Mouse (Mus musculus): ENCODE measurements around the gene Cstf3.

Gene Cstf3

GRCm38 (mm10) chr2:104604718-104605117 is 14.4 kb downstream of the Cstf3 start:
- DNase-seq (ENCODE audit: low read depth), result no peak

DNA sequence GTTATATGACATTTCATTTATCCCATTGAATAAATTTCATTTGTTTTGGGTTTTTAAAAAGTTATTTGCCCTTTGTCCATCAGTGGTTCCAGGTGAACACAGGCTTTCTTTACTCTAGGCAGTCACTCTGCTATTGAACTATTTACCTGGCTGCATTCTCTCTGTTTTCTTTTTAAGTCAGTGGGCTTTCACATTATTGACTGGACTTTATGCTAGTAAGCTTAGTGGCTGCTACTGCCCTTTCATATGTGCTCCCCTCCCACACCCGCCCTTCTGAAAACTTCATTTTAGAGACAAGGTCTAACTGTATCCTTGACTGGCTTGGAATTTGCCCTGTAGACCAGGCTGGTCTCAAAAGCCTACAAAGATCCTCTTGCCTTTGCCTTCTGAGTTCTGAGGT is 15.2 kb downstream of the Cstf3 start:
- no peak for DNase-seq (ENCODE audit: low read depth)

- no peak for DNase-seq (ENCODE audit: low read depth)
Observed at GRCm38 (mm10) chr2:104614786-104615185, 24.5 kb downstream of the Cstf3 start.

DNA sequence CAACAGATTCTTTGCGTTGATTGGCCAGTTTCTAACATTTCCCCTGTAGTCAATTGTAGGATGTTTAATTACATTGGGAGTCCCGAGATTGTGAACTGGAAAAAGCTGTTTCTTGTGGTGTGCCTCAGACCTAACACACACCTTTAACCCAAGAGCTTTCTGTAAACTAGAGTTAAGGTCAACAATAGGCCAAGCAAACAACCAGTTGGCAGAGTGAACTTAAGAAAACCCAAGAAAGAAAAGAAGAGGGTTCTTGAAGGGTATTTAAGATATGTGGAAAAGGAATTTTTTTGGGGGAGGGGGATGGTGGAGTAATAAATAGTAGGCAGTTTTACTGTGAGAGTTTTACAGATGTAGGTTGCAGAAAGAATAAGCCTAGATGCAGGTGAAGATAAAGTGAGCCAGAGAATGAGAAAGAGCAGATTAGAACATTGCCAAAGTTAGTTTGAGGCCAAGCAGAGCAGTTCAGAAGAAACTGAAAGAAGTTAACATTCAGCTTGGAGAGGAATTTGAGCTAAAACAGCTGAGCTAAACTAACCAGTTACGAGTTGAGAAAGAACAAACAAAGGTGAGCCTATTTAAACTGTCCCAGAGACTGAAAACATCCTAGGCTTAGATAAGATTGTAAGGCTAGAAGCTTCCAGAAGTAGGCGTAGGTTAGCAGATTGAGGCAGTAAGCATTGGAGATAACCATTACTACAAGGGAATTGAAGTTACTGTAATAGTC is 25.8 kb downstream of the Cstf3 start:
- DNase-seq (ENCODE audit: low read depth), result no peak

DNA sequence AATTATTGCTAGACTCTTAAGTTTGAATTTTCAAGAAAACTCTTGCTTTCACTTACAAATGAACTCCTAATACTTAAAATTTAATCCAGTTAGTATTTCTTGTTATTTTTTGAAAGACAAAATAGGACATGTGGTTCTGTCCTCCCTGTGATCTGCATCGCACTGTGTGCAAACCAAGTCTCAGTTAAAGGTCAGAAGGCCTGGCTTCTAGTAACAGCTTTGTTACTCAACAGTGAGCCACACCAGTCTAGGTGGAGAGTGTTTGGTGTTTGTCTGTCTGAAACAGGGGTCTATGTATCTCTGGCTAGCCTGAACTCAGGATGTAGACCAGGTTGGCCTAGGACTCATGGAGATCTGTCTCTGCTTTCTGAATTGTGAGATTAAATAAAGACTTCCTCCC is 68.3 kb downstream of the Cstf3 start:
- DNase-seq (ENCODE audit: low read depth), result no peak

GRCm38 (mm10) chr2:104663372-104664100 is 73.2 kb downstream of the Cstf3 start:
- no peak for DNase-seq (ENCODE audit: low read depth)

- DNase-seq (ENCODE audit: low read depth), result no peak
Observed at GRCm38 (mm10) chr2:104669122-104669804, 78.9 kb downstream of the Cstf3 start.

GRCm38 (mm10) chr2:104671724-104672123 is 81.4 kb downstream of the Cstf3 start:
- no peak for DNase-seq (ENCODE audit: low read depth)

GRCm38 (mm10) chr2:104677326-104677725 is 87.0 kb downstream of the Cstf3 start:
- no peak for DNase-seq (ENCODE audit: low read depth)

DNA sequence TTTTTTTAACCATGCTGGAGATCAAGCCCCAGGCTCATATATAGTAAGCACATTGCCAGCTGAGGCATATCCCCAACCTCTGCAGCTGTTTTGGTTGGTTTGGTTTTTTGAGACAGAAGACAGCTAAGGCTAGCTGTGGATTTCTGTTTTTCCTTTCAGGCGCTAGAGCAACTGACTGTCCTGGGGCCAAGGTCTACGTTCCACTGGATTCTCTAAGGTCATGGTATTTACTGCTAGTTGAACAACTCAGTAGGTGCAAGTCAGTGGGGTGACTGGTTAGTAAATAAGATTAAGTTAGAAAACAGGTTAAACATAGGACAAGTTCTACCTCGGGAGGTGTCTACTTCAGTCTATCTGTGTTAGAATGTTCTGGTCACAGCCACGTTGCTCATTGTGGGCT is 94.4 kb downstream of the Cstf3 start:
- no peak for DNase-seq (ENCODE audit: low read depth)

DNA sequence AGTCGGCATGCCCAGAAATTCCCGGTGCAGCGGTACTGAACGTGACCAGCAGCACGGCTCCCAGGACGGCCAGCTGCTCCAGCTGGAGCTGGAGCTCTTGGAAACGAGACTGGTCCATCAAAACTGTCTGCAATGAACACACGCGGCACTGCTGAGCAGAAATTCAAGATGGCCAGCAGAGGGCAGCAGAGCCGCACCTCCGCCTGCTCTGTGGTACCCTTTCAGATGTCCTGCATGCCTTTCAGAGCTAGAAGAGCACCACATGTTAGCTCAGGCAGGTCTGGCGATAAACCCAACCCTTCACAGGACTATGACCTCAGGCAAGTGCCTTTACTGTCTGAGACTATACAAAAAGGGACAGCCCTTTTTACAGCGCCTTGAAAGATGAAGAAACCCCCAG is 95.1 kb downstream of the Cstf3 start:
- DNase-seq (ENCODE audit: low read depth), result peak; percentile 66

DNA sequence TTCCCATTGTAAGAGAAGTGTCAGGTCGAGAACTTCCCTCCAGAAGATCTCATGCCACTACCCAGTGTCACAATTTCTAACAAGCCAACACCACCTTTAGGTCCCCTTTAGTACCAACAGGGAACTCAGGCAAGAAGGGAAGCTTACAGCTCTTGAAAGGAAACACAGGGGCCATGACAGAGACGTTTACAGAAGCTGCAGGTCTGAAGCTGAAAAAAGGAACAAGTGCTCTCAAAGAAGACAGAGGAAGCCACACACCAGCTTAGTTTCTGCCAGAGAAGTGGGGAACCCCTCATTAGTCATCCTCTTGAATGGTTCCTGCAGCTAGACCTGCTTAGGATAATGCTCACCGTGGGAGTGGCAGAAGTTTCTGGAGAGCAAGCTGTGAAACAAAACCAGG is 96.9 kb downstream of the Cstf3 start:
- DNase-seq (ENCODE audit: low read depth), result no peak

DNA sequence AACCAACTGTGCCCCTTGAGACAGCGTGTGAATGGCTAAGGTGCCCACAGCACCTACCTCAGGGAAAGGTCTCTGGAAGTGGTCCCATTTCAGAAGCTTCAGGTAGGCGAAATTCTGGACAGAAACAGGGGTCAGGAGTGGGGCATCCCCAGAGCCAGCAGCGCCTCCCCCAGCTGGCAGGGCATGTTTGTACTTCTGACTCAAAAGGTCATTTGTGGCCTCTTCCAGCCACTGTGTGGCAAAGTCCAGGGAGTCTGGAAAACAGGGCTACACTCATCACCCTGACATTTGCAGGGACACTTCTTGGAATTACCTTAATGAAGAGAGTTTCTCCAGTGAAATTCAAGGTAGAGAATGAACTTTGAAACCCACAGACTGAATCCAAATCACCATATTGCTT is 98.0 kb downstream of the Cstf3 start:
- DNase-seq (ENCODE audit: low read depth), result no peak

DNA sequence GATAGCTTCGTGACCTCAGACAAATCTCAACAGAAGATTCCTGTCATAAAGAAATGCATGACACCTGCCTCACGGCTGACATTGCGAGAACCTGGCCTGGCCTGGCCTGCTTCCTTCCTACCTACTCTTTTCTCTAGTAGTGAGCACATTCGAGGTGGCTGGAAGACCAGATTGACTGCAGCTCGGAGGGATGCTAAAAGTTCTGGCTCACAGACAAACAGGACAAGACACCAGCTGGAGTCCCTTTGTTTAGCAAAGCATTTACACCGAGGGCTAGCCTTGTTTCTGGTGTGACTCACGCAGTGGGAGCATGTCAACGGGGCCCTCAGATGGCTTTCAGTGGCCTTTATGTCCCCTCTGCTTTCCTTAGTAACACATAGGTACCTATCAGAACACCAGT is 98.4 kb downstream of the Cstf3 start:
- no peak for DNase-seq (ENCODE audit: low read depth)

DNA sequence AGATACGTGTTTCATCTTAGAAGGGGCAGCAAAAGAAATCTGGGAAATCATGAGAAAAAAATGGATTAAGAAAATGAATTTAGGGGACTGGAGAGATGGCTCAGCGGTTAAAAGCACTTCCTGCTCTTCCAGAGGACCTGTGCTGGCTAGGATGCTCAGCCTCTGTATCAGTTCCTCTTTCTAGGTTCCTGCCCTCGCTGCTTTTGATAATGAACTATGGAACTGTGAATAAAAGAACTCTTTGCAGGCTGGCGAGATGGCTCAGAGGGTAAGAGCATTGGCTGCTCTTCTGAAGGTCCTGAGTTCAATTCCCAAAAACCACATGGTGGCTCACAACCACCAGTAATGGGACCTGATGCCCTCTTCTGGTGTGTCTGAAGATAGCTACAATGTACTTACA is 100.4 kb downstream of the Cstf3 start:
- no peak for DNase-seq (ENCODE audit: low read depth)

DNA sequence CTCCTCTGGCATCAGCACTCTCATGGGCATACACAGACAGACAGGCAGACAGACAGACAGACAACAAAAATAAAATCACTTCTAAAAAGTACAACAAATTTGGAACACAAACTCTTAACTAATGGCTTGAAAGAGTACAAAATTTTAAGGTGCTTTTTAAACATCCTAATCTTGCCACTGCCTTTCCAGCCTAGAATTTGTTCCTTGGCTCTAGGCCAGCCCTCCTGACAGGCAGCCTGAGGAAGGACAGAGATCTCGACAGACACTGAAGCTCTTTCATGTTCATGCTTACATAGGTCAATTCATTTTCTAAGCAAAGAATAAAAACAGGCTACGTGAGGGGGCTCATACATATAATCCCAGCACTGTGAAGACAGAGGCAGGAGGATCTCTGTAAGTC is 102.2 kb downstream of the Cstf3 start:
- no peak for DNase-seq (ENCODE audit: low read depth)

DNA sequence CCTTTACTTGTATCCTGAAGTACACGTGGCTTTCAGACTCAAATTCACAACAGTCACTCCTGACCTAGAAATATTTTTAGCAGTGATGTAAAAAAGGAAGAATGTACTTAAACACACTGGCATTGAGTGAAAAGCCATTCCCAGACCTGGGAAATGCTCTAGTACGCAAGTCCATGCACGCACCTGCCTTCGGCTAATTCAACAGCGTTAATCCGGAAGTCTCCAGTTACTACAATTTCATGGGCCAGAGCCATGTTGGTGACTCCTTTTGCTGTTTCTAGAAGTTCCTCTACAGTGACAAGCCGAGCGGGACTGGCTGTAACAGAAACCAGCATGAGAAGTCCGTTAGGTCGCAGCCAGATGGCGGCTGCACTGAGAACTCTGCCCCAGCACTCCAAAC is 109.3 kb downstream of the Cstf3 start:
- no peak for DNase-seq (ENCODE audit: low read depth)

DNA sequence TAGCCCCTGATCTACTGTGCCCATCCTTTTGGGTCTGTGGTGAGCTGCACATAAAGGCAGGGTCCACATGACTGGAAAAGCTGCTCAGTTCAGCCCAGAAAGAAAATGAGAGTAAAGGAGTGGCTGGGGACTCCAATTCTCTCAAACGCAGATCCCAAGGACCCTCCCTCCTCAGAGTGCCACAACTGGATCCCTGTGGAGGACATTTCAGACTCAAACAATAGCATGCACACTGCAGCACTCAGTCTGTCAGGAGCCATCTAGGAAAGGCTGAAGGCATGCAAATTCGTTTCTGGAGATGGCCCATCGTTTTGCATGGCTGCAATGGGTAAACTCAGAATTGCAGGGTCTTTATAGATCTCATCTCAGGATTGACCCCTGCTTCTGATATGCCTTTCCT is 112.8 kb downstream of the Cstf3 start:
- DNase-seq (ENCODE audit: low read depth), result no peak

DNA sequence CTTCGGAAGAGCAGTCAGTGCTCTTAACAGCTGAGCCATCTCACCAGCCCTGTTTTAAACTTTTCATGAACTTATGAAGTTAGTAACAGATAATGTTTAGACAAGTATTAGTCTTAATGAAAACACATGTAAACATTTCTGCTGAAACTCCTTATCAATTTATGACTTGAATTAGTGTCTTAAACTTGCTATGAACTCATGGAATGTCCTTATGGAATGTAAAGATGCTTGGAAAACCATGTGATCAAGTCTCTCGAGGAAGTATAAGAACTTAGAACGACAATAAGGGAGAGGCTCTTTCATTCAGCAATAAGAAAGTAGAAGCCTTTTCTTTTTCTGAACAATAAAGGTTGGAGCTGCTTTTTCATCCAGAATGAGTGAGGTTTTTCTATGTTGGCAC is 114.0 kb downstream of the Cstf3 start:
- no peak for DNase-seq (ENCODE audit: low read depth)

DNA sequence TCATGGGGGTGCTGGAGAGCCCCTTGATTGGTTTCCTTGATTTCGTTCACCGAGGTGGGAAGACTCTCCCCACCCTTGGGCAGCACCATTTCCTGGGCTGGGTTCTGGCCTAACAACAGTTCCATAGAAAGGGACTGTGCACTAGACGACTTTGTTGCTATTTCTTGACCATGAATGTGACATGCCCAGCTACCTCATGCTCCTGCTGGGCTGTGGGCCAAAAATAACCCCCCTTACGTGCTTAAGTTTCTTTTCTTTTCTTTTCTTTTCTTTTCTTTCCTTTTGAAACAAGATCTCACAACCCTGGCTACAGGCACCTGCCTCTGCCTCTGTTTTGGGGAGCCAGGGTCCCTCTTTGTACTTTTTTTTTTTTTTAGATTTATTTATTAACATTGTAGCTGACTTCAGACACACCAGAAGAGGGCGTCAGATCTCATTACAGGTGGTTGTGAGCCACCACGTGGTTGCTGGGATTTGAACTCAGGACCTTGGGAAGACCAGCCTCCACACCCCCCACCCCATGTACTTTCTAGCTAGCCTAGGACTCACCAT is 119.5 kb downstream of the Cstf3 start:
- DNase-seq (ENCODE audit: low read depth), result no peak

DNA sequence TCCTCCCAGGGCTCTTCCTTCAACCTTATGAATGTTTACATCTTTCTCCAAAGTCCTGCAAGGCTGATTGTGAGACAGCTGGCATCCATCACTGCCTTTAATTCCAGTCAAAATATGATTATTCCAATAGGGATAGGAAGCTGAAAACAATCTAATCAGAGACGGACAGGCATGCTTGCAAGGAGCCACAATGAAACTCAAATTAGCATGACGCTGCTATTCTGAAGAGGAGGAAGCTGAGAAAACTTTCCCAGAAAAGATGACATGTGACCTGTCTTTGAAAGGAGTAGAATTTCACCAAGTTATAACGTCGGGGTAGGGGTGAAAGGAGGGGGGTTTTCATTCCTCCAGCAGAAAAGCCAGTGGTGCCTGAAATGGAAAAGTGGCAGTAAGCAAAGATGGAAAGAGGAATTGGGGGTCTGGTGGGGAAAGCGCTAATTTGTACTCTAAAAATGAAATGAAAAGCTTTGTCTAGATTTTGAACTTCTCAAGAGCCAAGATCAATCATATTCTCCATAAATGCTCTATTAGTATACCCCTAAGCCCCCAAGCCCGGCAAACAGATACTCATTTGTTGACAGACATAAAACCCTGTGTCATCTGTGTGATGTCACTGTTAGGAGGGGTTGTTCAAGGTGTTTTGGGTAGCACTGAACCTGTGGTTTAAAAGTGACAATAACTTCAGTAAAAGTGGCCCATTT is 120.5 kb downstream of the Cstf3 start:
- DNase-seq (ENCODE audit: low read depth), result no peak

All from naive thymus-derived CD4-positive, alpha-beta T cell, adult 2 months (primary cell).